Comparison of ENCODE assay signal across 9 mouse cellular contexts in genomic region chr11:3911440-3911839, GRCm38 (mm10). TPM values are rescaled to one million over a fixed set of nuclear protein-coding genes. Genes with fewer than 3 reads are reported as not detected.
A peak's percentile ranks its signal among the peaks of the same experiment; 100 is the strongest.
DNase-seq lines count a peak whose midpoint lies in the region; ATAC-seq and TF ChIP-seq lines count a peak whose summit lies in the region.
"Not testable (repeated sequence)": the region's sequence is repeated elsewhere in the genome, so short reads cannot be mapped to it uniquely, and the experiment has no call there.
"Had no signal": no experiment of that assay in that cellular context is flagged by ENCODE, and none has a peak within 500 bp of the region (broad histone marks: within the 10 kb centered on the region; RNA-seq: fewer than 3 reads in every experiment).

No protein-coding gene starts in this region.

- not testable (repeated sequence) for TF ChIP-seq POLR2A in olfactory bulb, adult 2 months (IDR thresholded peaks at IDR 0.05; ENCODE audit: insufficient read depth, low read depth, low read length)

- not testable (repeated sequence) for ATAC-seq in embryonic facial prominence, embryonic 13.5 days (ENCODE audit: insufficient number of reproducible peaks, insufficient read depth, low FRiP score, low TSS enrichment, low read depth); forebrain, embryonic 16.5 days; heart, embryonic 12.5 days (ENCODE audit: insufficient number of reproducible peaks, low FRiP score); hindbrain, embryonic 14.5 days (ENCODE audit: low FRiP score); limb, embryonic 15.5 days (ENCODE audit: insufficient number of reproducible peaks, low FRiP score, low TSS enrichment, low read depth); midbrain, embryonic 14.5 days (ENCODE audit: low FRiP score, low TSS enrichment)

- peaks cover 13% of the 10 kb centered on the region for H3K36me3 ChIP-seq in embryonic facial prominence, embryonic 13.5 days
- not testable (repeated sequence) for H3K36me3 ChIP-seq in forebrain, embryonic 16.5 days (ENCODE audit: control insufficient read depth, insufficient read depth); midbrain, embryonic 14.5 days (ENCODE audit: control insufficient read depth, insufficient read depth, low read length)
- H3K36me3 ChIP-seq in heart, embryonic 12.5 days = peaks cover 11% of the 10 kb centered on the region
- H3K36me3 ChIP-seq in hindbrain, embryonic 14.5 days (replicated peaks; ENCODE audit: control insufficient read depth, insufficient read depth) = peaks cover 13% of the 10 kb centered on the region; the same call in 1 of the 2 replicates
- H3K36me3 ChIP-seq in limb, embryonic 15.5 days = peaks cover 14% of the 10 kb centered on the region; the same call in 1 of the 2 replicates

- TF ChIP-seq CTCF in olfactory bulb, adult 2 months (IDR thresholded peaks at IDR 0.05; ENCODE audit: insufficient read depth, low read depth, low read length) = not testable (repeated sequence)

- DNase-seq in 416B (ENCODE audit: low read depth) = peak; percentile 26
- DNase-seq in hindbrain, embryonic 14.5 days (ENCODE audit: low spot score); midbrain, embryonic 14.5 days: not testable (repeated sequence)

- H3K27ac ChIP-seq in embryonic facial prominence, embryonic 13.5 days; forebrain, embryonic 16.5 days (ENCODE audit: low read length); hindbrain, embryonic 14.5 days; limb, embryonic 15.5 days; midbrain, embryonic 14.5 days (replicated peaks; ENCODE audit: low read depth, low read length); olfactory bulb, adult 2 months (ENCODE audit: insufficient read depth, low read depth, low read length): not testable (repeated sequence)
- H3K27ac ChIP-seq in heart, embryonic 12.5 days (ENCODE audit: poor library complexity, severe bottlenecking) = peak overlapping the region; percentile 46; the same call in 1 of the 2 replicates

- H3K4me3 ChIP-seq in embryonic facial prominence, embryonic 13.5 days = 0 out of 2 replicates have a peak overlapping the region, but pooled peaks have one; percentile 2
- H3K4me3 ChIP-seq in forebrain, embryonic 16.5 days (replicated peaks; ENCODE audit: low read length); heart, embryonic 12.5 days; limb, embryonic 15.5 days: not testable (repeated sequence)
- H3K4me3 ChIP-seq in hindbrain, embryonic 14.5 days (replicated peaks; ENCODE audit: low read length) = peak overlapping the region; percentile 62
- 0 out of 2 replicates have a peak overlapping the region, but pooled peaks have one; percentile 59 for H3K4me3 ChIP-seq in midbrain, embryonic 14.5 days (replicated peaks; ENCODE audit: low read depth, low read length)
- peak overlapping the region; percentile 27; the same call in 1 of the 2 replicates for H3K4me3 ChIP-seq in olfactory bulb, adult 2 months (ENCODE audit: insufficient read depth, low read depth, low read length)

- 82% methylated on average over 6 of the region's 6 CpGs for WGBS in embryonic facial prominence, embryonic 13.5 days
- 87% methylated on average over 6 of the region's 6 CpGs for WGBS in forebrain, embryonic 16.5 days
- 84% methylated on average over 6 of the region's 6 CpGs for WGBS in heart, embryonic 12.5 days
- WGBS in hindbrain, embryonic 14.5 days = 90% methylated on average over 5 of the region's 6 CpGs
- WGBS in limb, embryonic 15.5 days = 90% methylated on average over 6 of the region's 6 CpGs
- WGBS in midbrain, embryonic 14.5 days = 83% methylated on average over 6 of the region's 6 CpGs
- 60% methylated on average over 6 of the region's 6 CpGs for WGBS in olfactory bulb, adult 2 months

- H3K9ac ChIP-seq in embryonic facial prominence, embryonic 13.5 days; forebrain, embryonic 16.5 days (replicated peaks; ENCODE audit: low read depth, low read length); limb, embryonic 15.5 days; midbrain, embryonic 14.5 days (replicated peaks; ENCODE audit: low read length): not testable (repeated sequence)
- H3K9ac ChIP-seq in heart, embryonic 12.5 days = 0 out of 2 replicates have a peak overlapping the region, but pooled peaks have one; percentile 7
- 0 out of 2 replicates have a peak overlapping the region, but pooled peaks have one; percentile 26 for H3K9ac ChIP-seq in hindbrain, embryonic 14.5 days

- peaks cover 13% of the 10 kb centered on the region for H3K27me3 ChIP-seq in embryonic facial prominence, embryonic 13.5 days
- H3K27me3 ChIP-seq in forebrain, embryonic 16.5 days (replicated peaks; ENCODE audit: control insufficient read depth, insufficient read depth, low read length); heart, embryonic 12.5 days (replicated peaks); hindbrain, embryonic 14.5 days (ENCODE audit: control insufficient read depth, insufficient read depth, low read length); limb, embryonic 15.5 days; midbrain, embryonic 14.5 days (ENCODE audit: control insufficient read depth, insufficient read depth, low read length): not testable (repeated sequence)

- peaks cover 49% of the 10 kb centered on the region for H3K4me1 ChIP-seq in embryonic facial prominence, embryonic 13.5 days
- H3K4me1 ChIP-seq in forebrain, embryonic 16.5 days (replicated peaks; ENCODE audit: control insufficient read depth, insufficient read depth, low read length) = peaks cover 38% of the 10 kb centered on the region
- H3K4me1 ChIP-seq in heart, embryonic 12.5 days (replicated peaks) = peaks cover 41% of the 10 kb centered on the region
- peaks cover 43% of the 10 kb centered on the region for H3K4me1 ChIP-seq in hindbrain, embryonic 14.5 days (replicated peaks; ENCODE audit: control insufficient read depth, insufficient read depth, low read length)
- peaks cover 35% of the 10 kb centered on the region for H3K4me1 ChIP-seq in limb, embryonic 15.5 days
- peaks cover 37% of the 10 kb centered on the region for H3K4me1 ChIP-seq in midbrain, embryonic 14.5 days (ENCODE audit: control insufficient read depth, insufficient read depth, low read length)
- peaks cover 42% of the 10 kb centered on the region for H3K4me1 ChIP-seq in olfactory bulb, adult 2 months (ENCODE audit: control insufficient read depth, insufficient read depth, low read length)

- H3K4me2 ChIP-seq in embryonic facial prominence, embryonic 13.5 days = peak overlapping the region; percentile 91
- H3K4me2 ChIP-seq in forebrain, embryonic 16.5 days (ENCODE audit: low read length) = peak overlapping the region; percentile 97
- H3K4me2 ChIP-seq in heart, embryonic 12.5 days = peak overlapping the region; percentile 93
- peak overlapping the region; percentile 85 for H3K4me2 ChIP-seq in hindbrain, embryonic 14.5 days (replicated peaks)
- H3K4me2 ChIP-seq in limb, embryonic 15.5 days = 0 out of 2 replicates have a peak overlapping the region, but pooled peaks have one; percentile 15
- H3K4me2 ChIP-seq in midbrain, embryonic 14.5 days (ENCODE audit: low read length) = peak overlapping the region; percentile 90

- not testable (repeated sequence) for H3K9me3 ChIP-seq in embryonic facial prominence, embryonic 13.5 days; forebrain, embryonic 16.5 days (ENCODE audit: control insufficient read depth, low read length); heart, embryonic 12.5 days (replicated peaks); hindbrain, embryonic 14.5 days (ENCODE audit: control insufficient read depth, low read length); limb, embryonic 15.5 days; midbrain, embryonic 14.5 days (ENCODE audit: control insufficient read depth, low read length)

RNA-seq across cellular contexts. Expression of gene Slc35e4, which starts 3.0 kb away (rescaled TPM):
- polyA plus RNA-seq in embryonic facial prominence, embryonic 13.5 days (2015; fragmentation: Nextera tagmentation; extraction: Ambion mirVana) = 7.7 and 8.6 TPM in 2 replicates
- polyA plus RNA-seq in forebrain, embryonic 16.5 days (2015; fragmentation: Nextera tagmentation; extraction: Ambion mirVana) = 11.7 and 14.6 TPM in 2 replicates
- polyA plus RNA-seq in heart, embryonic 12.5 days (2016; fragmentation: Nextera tagmentation; extraction: Ambion mirVana) = 6.2 and 6.3 TPM in 2 replicates
- 11.2 and 14.2 TPM in 2 replicates for polyA plus RNA-seq in hindbrain, embryonic 14.5 days (2014; fragmentation: Nextera tagmentation; extraction: Ambion mirVana)
- 6.7 and 9.2 TPM in 2 replicates for polyA plus RNA-seq in limb, embryonic 15.5 days (2015; fragmentation: Nextera tagmentation; extraction: Ambion mirVana)
- 10.8 and 14.5 TPM in 2 replicates for polyA plus RNA-seq in midbrain, embryonic 14.5 days (2014; fragmentation: Nextera tagmentation; extraction: Ambion mirVana)
- polyA plus RNA-seq in olfactory bulb, adult 2 months (2012; ENCODE audit: insufficient read depth, insufficient read length, low replicate concordance, missing spikeins) = not detected in 2 replicates
- polyA plus RNA-seq: G1E had no signal

RNA-seq across cellular contexts. Expression of gene Dusp18, which starts 16.4 kb away (rescaled TPM):
- polyA plus RNA-seq in embryonic facial prominence, embryonic 13.5 days (2015; fragmentation: Nextera tagmentation; extraction: Ambion mirVana) = 8.7 and 9.2 TPM in 2 replicates
- 42.4 and 46.0 TPM in 2 replicates for polyA plus RNA-seq in forebrain, embryonic 16.5 days (2015; fragmentation: Nextera tagmentation; extraction: Ambion mirVana)
- polyA plus RNA-seq in heart, embryonic 12.5 days (2016; fragmentation: Nextera tagmentation; extraction: Ambion mirVana) = 13.5 and 14.5 TPM in 2 replicates
- 29.2 and 30.2 TPM in 2 replicates for polyA plus RNA-seq in hindbrain, embryonic 14.5 days (2014; fragmentation: Nextera tagmentation; extraction: Ambion mirVana)
- 7.6 and 9.0 TPM in 2 replicates for polyA plus RNA-seq in limb, embryonic 15.5 days (2015; fragmentation: Nextera tagmentation; extraction: Ambion mirVana)
- 33.7 and 38.1 TPM in 2 replicates for polyA plus RNA-seq in midbrain, embryonic 14.5 days (2014; fragmentation: Nextera tagmentation; extraction: Ambion mirVana)
- polyA plus RNA-seq in olfactory bulb, adult 2 months (2012; ENCODE audit: insufficient read depth, insufficient read length, low replicate concordance, missing spikeins) = not detected in 2 replicates
- polyA plus RNA-seq: G1E had no signal

RNA-seq across cellular contexts. Expression of gene 4921536K21Rik, which starts 16.5 kb away (rescaled TPM):
- polyA plus RNA-seq in embryonic facial prominence, embryonic 13.5 days (2015; fragmentation: Nextera tagmentation; extraction: Ambion mirVana) = 0.20 TPM in 1 of 2 replicates, not detected in the other
- polyA plus RNA-seq in forebrain, embryonic 16.5 days (2015; fragmentation: Nextera tagmentation; extraction: Ambion mirVana) = 0.54 and 0.63 TPM in 2 replicates
- 0.12 and 0.20 TPM in 2 replicates for polyA plus RNA-seq in heart, embryonic 12.5 days (2016; fragmentation: Nextera tagmentation; extraction: Ambion mirVana)
- polyA plus RNA-seq in hindbrain, embryonic 14.5 days (2014; fragmentation: Nextera tagmentation; extraction: Ambion mirVana) = 0.13 and 0.28 TPM in 2 replicates
- 0.09 and 0.23 TPM in 2 replicates for polyA plus RNA-seq in limb, embryonic 15.5 days (2015; fragmentation: Nextera tagmentation; extraction: Ambion mirVana)
- 0.35 TPM in 1 of 2 replicates, not detected in the other for polyA plus RNA-seq in midbrain, embryonic 14.5 days (2014; fragmentation: Nextera tagmentation; extraction: Ambion mirVana)
- not detected in 2 replicates for polyA plus RNA-seq in olfactory bulb, adult 2 months (2012; ENCODE audit: insufficient read depth, insufficient read length, low replicate concordance, missing spikeins)
- polyA plus RNA-seq: G1E had no signal

RNA-seq across cellular contexts. Expression of gene Tcn2, which starts 20.5 kb away (rescaled TPM):
- 38.9 and 42.1 TPM in 2 replicates for polyA plus RNA-seq in embryonic facial prominence, embryonic 13.5 days (2015; fragmentation: Nextera tagmentation; extraction: Ambion mirVana)
- polyA plus RNA-seq in forebrain, embryonic 16.5 days (2015; fragmentation: Nextera tagmentation; extraction: Ambion mirVana) = 14.8 and 17.3 TPM in 2 replicates
- 73.3 and 74.2 TPM in 2 replicates for polyA plus RNA-seq in heart, embryonic 12.5 days (2016; fragmentation: Nextera tagmentation; extraction: Ambion mirVana)
- polyA plus RNA-seq in hindbrain, embryonic 14.5 days (2014; fragmentation: Nextera tagmentation; extraction: Ambion mirVana) = 31.0 and 31.4 TPM in 2 replicates
- 49.4 and 56.2 TPM in 2 replicates for polyA plus RNA-seq in limb, embryonic 15.5 days (2015; fragmentation: Nextera tagmentation; extraction: Ambion mirVana)
- polyA plus RNA-seq in midbrain, embryonic 14.5 days (2014; fragmentation: Nextera tagmentation; extraction: Ambion mirVana) = 11.7 and 21.2 TPM in 2 replicates
- not detected in 2 replicates for polyA plus RNA-seq in olfactory bulb, adult 2 months (2012; ENCODE audit: insufficient read depth, insufficient read length, low replicate concordance, missing spikeins)

RNA-seq across cellular contexts. Expression of gene Osbp2, which starts 47.7 kb away (rescaled TPM):
- 1.7 and 3.0 TPM in 2 replicates for polyA plus RNA-seq in embryonic facial prominence, embryonic 13.5 days (2015; fragmentation: Nextera tagmentation; extraction: Ambion mirVana)
- polyA plus RNA-seq in forebrain, embryonic 16.5 days (2015; fragmentation: Nextera tagmentation; extraction: Ambion mirVana) = 11.8 and 19.5 TPM in 2 replicates
- 0.32 TPM in 2 replicates for polyA plus RNA-seq in heart, embryonic 12.5 days (2016; fragmentation: Nextera tagmentation; extraction: Ambion mirVana)
- polyA plus RNA-seq in hindbrain, embryonic 14.5 days (2014; fragmentation: Nextera tagmentation; extraction: Ambion mirVana) = 23.8 and 27.9 TPM in 2 replicates
- 0.77 and 0.78 TPM in 2 replicates for polyA plus RNA-seq in limb, embryonic 15.5 days (2015; fragmentation: Nextera tagmentation; extraction: Ambion mirVana)
- 21.2 and 30.0 TPM in 2 replicates for polyA plus RNA-seq in midbrain, embryonic 14.5 days (2014; fragmentation: Nextera tagmentation; extraction: Ambion mirVana)
- not detected in 2 replicates for polyA plus RNA-seq in olfactory bulb, adult 2 months (2012; ENCODE audit: insufficient read depth, insufficient read length, low replicate concordance, missing spikeins)
- polyA plus RNA-seq: G1E had no signal

Comparison
In these comparisons a context has a peak if more than half of its experiments do, and no peak if none do; other contexts are left out.
1. H3K4me2 ChIP-seq: peak in every context shown above with its lines; median percentile 97 in forebrain, embryonic 16.5 days; 93 in heart, embryonic 12.5 days; 91 in embryonic facial prominence, embryonic 13.5 days; 90 in midbrain, embryonic 14.5 days; 85 in hindbrain, embryonic 14.5 days; 15 in limb, embryonic 15.5 days.